Mouse (Mus musculus) adrenal gland, postnatal 14 days (tissue): ENCODE data around the gene Dynlt1b. TPM values are rescaled to one million over a fixed set of nuclear protein-coding genes. Genes with fewer than 3 reads are reported as not detected.
"Not testable (repeated sequence)": the region's sequence is repeated elsewhere in the genome, so short reads cannot be mapped to it uniquely, and the experiment has no call there.

Experiments used
- DNase-seq: peaks from one replicate; pipeline ENCODE4 v3.0.0; 2021; ENCODE audit warnings: mixed read lengths
- long read RNA-seq, 2 experiments: library from polyadenylated mRNA; stranded (forward); transcript quantifications; one replicate each; pipeline ENCODE4 v2.0.0; 2021
- total RNA-seq: library from RNA; stranded (reverse); gene quantifications from 2 replicates; pipeline ENCODE4 v1.2.3, GENCODE M21; 2021

The Dynlt1b gene
- 109 and 133 TPM in 2 replicates for total RNA-seq
- long read RNA-seq, experiment 1, transcript Dynlt1b-201 (5 exons, 771 nt), result major isoform, 25 of 52 reads
- long read RNA-seq, experiment 1, partial matches to known transcripts, result 25 of 52 reads
- long read RNA-seq, experiment 1, other reads (novel, unspliced or antisense), result 2 of 52 reads
- long read RNA-seq, experiment 2, transcript Dynlt1b-201 (5 exons, 771 nt), result major isoform, 24 of 37 reads
- long read RNA-seq, experiment 2, partial matches to known transcripts, result 11 of 37 reads
- long read RNA-seq, experiment 2, other reads (novel, unspliced or antisense), result 2 of 37 reads

- peak; percentile 100 for DNase-seq
Measured at GRCm38 (mm10) chr17:6429945-6430344, at the start of gene Dynlt1b. TSS of gene Dynlt1b (plus strand) at chr17:6430112.

- not testable (repeated sequence) for DNase-seq
Measured at GRCm38 (mm10) chr17:6380182-6380841, 49.6 kb upstream of the Dynlt1b start.

DNA sequence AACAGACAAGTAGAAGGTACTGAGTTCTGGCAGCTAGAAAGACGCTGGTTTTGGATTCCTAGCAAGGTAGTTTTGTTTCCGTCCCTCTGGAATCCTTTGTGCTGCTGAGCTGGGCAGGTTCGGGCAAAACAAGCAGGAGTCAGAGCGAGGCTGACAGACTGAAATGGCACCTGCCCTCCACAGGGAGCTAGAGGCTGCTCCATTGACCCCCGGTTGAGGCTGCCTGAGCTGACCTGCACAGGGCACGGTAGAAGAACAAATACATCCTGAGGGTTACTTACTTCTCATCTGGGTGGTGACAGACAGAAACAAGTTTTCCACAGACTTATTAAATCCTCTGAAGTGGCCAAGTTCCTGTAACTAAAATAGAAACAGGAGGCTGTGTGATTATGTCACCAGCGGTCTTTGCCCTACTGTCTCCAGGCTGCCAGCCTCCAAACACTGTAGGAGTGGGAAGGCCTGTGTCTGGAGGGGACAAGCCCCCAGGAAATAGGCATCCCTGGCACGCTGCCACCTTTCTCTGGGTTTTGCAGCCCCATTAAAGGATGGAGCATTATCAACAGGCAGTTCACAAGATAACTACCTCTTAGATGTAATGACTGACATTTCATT, 48.7 kb upstream of the Dynlt1b start:
- not testable (repeated sequence) for DNase-seq

GRCm38 (mm10) chr17:6386927-6387326, 43.0 kb upstream of the Dynlt1b start:
- DNase-seq, result not testable (repeated sequence)

DNA sequence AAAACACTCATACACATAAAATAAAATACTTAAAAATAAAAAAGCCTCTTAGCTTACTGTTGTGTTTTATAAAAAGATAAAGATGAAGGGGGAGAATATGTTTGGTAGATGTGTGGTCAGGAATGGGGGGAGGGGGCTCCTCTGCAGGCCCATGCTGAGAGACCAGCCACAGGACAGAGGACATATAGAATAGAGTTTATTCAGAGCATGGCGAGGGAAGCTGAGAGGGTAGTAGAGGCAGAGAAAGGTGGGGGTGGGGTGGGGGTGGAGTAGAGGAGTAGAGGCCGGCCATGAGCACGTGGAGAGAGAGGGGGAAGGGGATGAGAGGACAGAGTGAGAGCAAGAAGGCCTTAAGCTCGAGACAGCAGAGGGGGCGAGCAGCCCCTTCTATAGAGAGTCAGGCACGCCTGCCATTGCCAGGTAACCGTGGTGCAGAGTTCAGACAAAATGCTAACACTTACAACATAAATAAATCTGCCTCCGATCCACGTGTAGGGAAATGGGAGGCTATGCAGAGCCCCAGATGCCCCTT, 42.5 kb upstream of the Dynlt1b start:
- not testable (repeated sequence) for DNase-seq

- DNase-seq, result not testable (repeated sequence)
Measured at GRCm38 (mm10) chr17:6389463-6389862, 40.4 kb upstream of the Dynlt1b start.

GRCm38 (mm10) chr17:6390731-6391130, 39.2 kb upstream of the Dynlt1b start:
- DNase-seq, result not testable (repeated sequence)

DNA sequence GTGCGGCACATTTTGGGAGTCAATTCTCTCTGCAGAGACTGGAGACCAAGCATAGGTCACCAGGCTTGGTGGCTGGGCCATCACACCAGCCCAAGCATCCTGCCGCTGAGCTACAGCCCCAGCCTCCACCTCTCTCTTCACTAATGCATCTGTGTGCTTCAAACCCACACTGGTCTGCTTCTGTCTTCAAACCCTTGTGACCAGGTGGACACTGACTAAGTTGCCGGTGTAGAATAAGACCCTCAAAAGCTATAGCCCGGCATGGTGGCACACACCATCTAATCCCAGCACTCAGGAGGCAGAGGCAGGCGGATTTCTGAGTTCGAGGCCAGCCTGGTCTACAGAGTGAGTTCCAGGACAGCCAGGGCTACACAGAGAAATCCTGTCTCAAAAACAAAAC, 38.2 kb upstream of the Dynlt1b start:
- DNase-seq, result not testable (repeated sequence)

- not testable (repeated sequence) for DNase-seq
Measured at GRCm38 (mm10) chr17:6392473-6393340, 37.2 kb upstream of the Dynlt1b start.

GRCm38 (mm10) chr17:6398079-6398478, 31.8 kb upstream of the Dynlt1b start:
- DNase-seq, result not testable (repeated sequence)

DNA sequence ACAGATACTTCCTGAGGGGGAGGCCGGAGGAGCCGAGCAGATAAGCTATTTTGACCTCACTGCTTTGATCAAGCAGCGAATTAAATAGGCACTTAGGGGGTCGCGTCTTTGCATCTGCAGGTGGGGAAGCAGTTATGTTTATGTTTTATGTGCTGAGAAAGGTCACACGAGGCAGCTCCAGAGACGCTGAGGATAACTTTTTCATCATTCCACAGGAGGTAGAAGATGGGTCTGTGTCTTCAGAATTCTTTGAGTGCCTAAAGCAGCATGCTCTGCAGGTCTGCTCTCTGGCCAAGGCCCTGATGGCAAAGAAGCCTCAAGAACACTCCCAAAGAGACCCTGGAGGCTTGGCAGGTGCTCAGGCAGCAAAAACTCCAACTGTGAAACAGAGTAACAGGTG, 31.1 kb upstream of the Dynlt1b start:
- not testable (repeated sequence) for DNase-seq

GRCm38 (mm10) chr17:6399281-6400096, 30.4 kb upstream of the Dynlt1b start:
- DNase-seq, result peak; percentile 33

GRCm38 (mm10) chr17:6400097-6400489, 29.8 kb upstream of the Dynlt1b start:
- DNase-seq, result not testable (repeated sequence)

- DNase-seq, result not testable (repeated sequence)
Measured at GRCm38 (mm10) chr17:6404493-6404892, 25.4 kb upstream of the Dynlt1b start.

- DNase-seq, result peak; percentile 75
Measured at GRCm38 (mm10) chr17:6406972-6407371, 22.9 kb upstream of the Dynlt1b start.

GRCm38 (mm10) chr17:6410713-6411213, 19.1 kb upstream of the Dynlt1b start:
- DNase-seq, result not testable (repeated sequence)

DNA sequence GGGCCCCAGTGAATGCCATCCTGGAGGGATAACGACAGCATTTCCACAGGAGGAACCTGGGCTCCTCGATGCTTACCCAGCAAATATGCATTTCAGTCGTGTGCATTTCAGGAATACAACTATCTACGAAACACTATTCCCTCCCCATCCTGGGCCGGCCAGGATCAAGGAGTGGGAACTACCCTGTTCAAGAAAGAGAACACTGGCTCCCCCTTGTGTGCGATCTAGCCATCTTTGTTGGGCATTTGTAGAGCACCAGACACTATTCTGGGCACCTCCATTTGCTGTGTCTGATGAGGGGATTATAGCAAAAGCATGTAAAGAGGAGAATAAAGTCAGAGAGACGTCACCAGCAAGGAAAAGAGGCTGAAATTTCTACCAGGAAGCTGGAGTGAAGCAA, 12.8 kb upstream of the Dynlt1b start:
- not testable (repeated sequence) for DNase-seq

- DNase-seq, result not testable (repeated sequence)
Measured at GRCm38 (mm10) chr17:6420557-6420956, 9.4 kb upstream of the Dynlt1b start.

DNA sequence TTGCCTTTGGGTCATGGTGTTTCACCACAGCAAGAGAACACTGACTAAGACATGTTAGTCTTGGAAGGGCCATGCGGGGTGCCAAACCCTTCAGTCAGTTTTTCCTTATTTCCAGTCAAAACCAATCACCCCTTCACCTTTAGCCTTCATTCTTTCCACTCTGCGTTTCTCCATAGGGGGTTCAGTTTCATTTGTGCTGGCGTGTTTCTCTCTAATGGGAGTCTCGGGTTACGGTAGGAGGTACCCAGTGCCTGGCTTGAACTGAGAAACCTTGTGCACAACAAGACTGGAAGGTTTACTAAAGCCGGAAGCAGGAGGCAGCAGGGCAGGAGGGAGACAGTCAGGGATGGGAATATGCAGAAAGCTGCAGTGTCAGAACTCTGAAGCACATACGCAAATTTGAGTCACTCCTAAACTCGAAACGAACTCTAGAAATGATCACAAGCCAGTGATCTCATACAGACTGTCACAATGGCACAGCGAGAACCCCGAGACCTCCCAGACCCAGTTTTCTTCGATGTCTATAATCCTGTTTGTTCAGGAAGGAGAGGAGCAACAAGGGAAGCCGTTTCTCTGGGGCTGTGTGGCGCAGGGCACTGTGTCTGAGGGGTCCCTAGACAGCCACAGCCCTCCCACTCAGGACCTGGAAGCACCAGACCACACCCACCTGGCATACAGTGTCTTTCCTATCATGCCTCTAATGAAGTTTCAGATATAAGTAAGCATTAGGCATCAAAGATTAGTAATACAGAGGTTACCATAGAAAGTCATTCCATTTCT, 8.2 kb upstream of the Dynlt1b start:
- not testable (repeated sequence) for DNase-seq

- not testable (repeated sequence) for DNase-seq
Measured at GRCm38 (mm10) chr17:6422370-6422769, 7.5 kb upstream of the Dynlt1b start.
